Mouse (Mus musculus): ENCODE measurements around the gene Thap8.
"Not testable (repeated sequence)": the region's sequence is repeated elsewhere in the genome, so short reads cannot be mapped to it uniquely, and the experiment has no call there.

The Thap8 gene

GRCm38 (mm10) chr7:30279951-30280669 is at the start of gene Thap8, which contains the start of gene Wdr62:
TSS of gene Thap8 (plus strand) at chr7:30280094.
TSS of gene Wdr62 (minus strand) at chr7:30280419.
- DNase-seq = peak; percentile 88

GRCm38 (mm10) chr7:30231328-30231668 is 48.6 kb upstream of the Thap8 start:
- DNase-seq = no peak

DNA sequence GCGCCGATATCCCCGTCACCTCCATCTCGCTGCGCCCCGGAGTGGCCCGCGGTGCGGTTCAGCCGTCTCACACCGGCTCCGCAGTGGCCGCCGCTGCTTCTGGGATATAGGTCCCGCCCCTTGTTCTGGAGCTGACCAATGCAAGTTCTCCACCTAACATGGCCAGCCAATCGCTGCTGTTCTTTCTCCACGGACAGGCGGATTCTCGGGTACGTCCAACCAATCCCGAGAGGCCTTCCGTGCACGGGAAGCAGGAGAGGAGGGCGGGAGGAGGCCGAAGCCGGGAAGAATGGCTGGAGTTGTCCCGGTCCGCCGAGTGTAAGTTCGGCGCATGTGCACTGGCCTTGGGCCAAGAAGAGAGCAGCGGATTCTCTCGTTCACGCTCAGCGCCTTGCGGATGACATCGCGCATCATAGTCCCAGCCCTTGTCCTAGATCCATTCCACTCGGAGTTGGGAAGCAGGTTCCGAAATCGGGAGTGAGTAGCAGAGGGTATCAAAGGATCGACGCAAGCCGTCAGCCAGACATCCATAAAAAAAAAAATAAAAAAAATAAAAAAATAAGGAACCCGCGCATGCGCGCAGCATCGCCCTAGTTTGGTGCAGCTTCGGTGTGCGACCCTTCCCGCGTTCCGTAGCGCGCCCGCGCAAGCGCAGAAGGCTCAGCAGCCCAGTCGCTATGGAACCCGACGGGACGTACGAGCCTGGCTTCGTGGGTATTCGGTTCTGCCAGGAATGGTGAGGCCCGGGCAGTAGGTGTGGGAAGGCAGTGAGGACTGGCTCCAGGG is 48.0 kb upstream of the Thap8 start, which contains the start of the genes Polr2i and Tbcb:
Polr2i (plus strand) TSS at position 280 of the 786 bp plus-strand sequence.
Tbcb (minus strand) TSS at position 604 of the 786 bp plus-strand sequence.
- DNase-seq = peak; percentile 98

DNA sequence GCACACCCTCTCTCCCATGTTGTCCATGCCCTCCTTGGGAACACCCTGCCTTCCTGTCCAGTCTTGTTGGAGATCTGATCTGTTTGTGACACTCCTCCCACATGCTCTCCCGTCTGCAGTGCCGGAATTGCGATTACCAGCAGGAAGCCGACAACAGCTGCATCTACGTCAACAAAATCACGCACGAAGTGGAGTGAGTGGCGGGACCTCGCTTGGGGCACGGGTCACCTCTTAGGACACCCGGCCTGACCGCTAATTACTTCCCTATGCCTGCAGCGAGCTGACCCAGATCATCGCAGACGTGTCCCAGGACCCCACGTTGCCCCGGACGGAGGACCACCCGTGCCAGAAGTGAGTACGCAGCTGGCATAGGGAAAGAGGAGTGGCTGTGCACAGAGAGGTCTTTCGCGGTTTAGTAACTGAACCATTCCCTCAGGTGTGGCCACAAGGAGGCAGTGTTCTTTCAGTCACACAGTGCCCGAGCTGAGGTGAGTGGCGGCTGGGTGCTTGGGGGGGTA is 47.2 kb upstream of the Thap8 start:
- DNase-seq = peak; percentile 68

- DNase-seq = peak; percentile 42
Observed at GRCm38 (mm10) chr7:30233387-30233786, 46.5 kb upstream of the Thap8 start.

DNA sequence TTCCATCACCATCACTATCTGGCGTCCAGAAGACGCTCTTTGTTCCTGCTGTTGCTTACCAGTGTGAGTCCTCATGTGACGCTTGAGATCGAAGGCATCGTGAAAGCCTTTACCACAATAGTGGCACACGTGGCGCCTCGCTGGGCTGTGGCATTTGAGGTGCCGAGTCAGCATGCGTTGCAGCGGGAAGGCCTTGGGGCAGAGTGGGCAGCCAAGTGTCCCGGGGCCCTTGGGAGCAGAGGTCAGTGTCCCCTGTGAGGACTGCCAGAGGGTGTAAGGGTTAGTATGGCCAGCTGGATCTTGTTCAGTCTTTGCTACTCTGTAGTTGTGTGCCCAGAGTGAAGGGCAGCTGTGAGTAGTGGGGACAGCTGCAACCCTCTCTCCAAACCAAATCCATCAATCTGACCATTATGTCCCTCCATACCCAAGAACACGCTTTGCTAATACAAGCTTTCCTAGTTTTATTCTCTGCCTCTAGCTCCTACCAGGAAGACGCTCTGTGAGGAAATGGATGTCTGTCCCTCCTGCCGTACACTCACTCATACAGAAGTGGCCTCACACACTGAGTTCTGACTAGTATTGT is 45.5 kb upstream of the Thap8 start:
- no peak for DNase-seq

- DNase-seq = no peak
Observed at GRCm38 (mm10) chr7:30235091-30235490, 44.8 kb upstream of the Thap8 start.

DNA sequence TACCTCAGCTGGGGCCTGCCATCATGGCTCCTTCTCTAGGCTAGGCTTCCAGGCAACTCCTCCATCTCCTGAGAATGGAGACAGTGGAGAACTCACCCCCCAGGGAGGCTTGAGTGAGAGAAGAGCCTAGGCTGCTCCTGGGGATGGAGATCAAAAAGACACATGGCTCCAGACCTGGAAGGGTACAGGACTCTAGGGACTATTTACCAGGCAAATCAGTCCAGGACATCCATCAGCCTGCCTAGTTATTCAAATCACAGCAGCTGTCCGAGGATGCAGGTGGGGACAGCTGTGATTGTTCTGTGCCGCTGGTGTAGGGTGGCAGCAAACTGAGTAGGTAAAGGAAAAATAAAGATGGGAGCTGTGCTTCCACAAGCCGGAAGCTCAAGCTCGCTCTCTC is 44.3 kb upstream of the Thap8 start, which contains the start of gene Ovol3:
Ovol3 (minus strand) TSS at position 101 of the 400 bp plus-strand sequence.
- no peak for DNase-seq

DNA sequence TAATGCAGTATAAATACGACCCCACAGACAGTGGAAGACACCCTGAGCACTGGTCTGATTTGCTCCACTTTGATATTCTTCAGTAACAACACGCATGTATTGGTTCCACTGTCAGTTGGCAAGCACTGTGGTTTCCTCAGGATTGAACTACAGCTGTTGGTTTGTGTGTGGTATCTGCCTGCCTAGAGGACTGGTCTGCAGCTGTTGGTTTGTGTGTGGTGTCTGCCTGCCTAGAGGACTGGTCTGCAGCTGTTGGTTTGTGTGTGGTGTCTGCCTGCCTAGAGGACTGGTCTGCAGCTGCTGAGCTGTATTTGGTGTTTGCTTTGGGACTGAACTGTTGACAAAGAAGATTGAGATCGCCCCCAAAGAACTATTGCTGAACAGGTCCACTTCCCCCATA is 42.5 kb upstream of the Thap8 start:
- DNase-seq = not testable (repeated sequence)

GRCm38 (mm10) chr7:30251956-30252954 is 27.6 kb upstream of the Thap8 start:
- DNase-seq = no peak

DNA sequence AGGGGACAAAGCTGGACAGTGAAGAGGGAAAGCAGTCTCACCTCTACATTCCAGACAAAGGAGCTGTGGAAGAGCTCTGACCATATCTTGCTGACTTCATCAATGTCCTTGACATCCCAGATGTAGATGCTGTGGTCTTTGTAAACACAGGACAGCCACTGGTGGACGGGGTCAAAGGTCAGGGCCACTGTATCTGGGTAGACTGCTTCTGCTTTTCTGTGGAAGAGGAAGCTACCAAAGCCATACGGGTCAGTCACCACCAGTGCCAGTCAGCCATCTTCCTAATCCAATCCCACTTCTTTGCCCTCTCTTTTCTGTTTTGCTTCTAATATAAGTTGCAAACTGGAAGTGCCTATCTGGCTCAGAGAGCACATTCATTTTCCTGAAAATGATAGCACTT is 14.9 kb upstream of the Thap8 start:
- DNase-seq = no peak

- DNase-seq = no peak
Observed at GRCm38 (mm10) chr7:30265531-30265930, 14.4 kb upstream of the Thap8 start.

GRCm38 (mm10) chr7:30265935-30266334 is 14.0 kb upstream of the Thap8 start:
- no peak for DNase-seq

- no peak for DNase-seq
Observed at GRCm38 (mm10) chr7:30266780-30267179, 13.1 kb upstream of the Thap8 start.

DNA sequence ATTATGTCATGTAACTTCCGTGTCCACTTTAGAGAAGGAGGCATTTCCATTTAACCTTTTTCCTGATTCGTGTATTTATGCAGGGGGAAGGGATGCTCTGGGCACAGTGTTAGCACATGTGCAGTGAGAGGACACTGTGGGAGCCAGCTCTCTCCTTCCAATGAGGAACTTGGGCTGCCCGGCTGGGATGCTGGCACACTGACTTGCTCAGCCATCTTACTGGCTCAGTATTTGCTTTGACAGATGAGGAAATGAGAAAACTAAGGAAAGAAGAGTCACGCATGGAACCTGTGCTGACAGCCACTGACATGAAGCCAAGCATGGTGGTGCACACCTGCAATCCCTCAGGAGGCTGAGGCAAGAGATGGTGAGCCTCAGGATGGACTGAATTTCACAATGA is 10.3 kb upstream of the Thap8 start:
- DNase-seq = no peak

DNA sequence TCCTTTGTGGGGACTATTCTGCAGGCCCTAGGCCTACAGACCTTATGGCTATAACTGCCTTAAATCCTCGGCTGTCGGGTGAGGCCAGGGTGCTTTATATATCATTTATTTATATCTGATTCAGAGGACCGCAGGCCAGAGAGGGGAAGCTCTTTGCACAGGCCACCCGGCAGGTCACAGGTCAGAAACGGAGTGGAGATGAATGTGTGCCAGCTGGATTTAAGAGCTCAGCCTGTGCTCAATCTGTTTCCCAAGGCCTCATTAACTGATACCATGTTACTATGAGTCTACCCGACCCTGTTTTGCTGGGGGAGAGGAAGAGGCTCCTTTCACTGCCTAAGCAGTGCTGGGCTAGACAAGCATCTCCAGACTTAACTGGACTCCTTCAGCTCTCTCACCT is 5.5 kb upstream of the Thap8 start:
- no peak for DNase-seq

DNA sequence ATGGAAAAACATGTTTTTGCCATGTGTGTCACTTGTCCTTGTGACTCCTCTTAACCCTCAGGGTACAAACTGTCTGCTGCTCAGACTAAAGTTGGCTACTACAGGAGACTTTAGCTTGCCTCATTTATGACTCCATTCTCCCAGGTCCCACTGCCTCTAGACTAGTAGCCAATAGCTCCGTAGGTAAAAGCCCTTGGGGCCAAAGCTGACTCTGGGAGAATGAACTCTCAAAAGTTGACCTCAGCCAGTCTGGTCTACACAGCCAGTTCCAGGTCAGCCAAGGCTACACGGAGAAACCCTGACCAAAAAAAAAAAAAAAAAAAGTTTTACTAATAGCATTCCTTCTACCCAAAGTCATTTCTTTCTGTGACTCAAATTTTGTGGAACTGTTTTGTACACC is 983 bp upstream of the Thap8 start:
- DNase-seq = no peak

- DNase-seq = no peak
Observed at GRCm38 (mm10) chr7:30279536-30279935, 358 bp upstream of the Thap8 start.

DNA sequence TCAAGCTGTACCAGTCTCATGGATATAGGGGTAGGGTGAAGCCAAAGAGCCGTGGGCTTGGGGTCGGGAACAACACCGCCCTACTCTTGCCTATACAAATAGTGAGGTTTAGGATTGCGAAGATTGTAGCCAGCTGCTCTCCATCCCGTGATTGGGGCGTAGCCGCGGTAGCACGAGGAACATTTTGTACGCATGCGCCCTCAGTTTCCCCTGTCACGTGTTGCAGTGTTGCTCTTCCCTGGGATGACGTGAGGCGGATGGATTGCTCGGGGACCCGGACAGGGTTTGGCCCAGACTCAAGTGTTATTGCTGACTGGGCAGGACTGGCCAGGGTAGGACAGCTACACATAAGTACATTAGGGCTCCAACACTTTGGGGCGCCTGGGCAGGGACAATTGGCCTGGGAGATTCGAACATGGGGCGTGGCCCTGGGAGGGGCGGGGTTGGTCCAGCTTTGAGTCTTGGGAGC is 810 bp downstream of the Thap8 start:
- peak; percentile 85 for DNase-seq

GRCm38 (mm10) chr7:30281522-30281921 is 1.6 kb downstream of the Thap8 start:
- no peak for DNase-seq

GRCm38 (mm10) chr7:30282740-30283139 is 2.8 kb downstream of the Thap8 start:
- no peak for DNase-seq
